Mouse (Mus musculus) heart, postnatal 0 days (tissue): Measurements from ENCODE around the gene Tnfrsf8. TPM values are rescaled to one million over a fixed set of nuclear protein-coding genes. Genes with fewer than 3 reads are reported as not detected.
"Not testable (repeated sequence)": the region's sequence is repeated elsewhere in the genome, so short reads cannot be mapped to it uniquely, and the experiment has no call there.

Source experiments
- ATAC-seq: fragments of 200-750 bp; cut with Nextera tagmentation; 2 replicates; pipeline ENCODE4 v1.8.0; 2017; ENCODE audit warnings: low read depth, moderate number of reproducible peaks, moderate library complexity; ENCODE audit not compliant: insufficient read depth
- DNase-seq: peaks from one replicate; pipeline ENCODE4 v3.0.0-alpha.2; 2016; ENCODE audit warnings: low spot score
- H3K27ac ChIP-seq: fragments of 300-500 bp; sonication (generic); 2 replicates; pipeline ENCODE4 v1.5.1; 2014; ENCODE audit warnings: low read depth, mild to moderate bottlenecking
- H3K27me3 ChIP-seq: fragments of 300-500 bp; sonication (generic); 2 replicates; pipeline ENCODE4 v1.6.1; 2014; ENCODE audit warnings: low read length, mixed read lengths; ENCODE audit not compliant: control insufficient read depth, insufficient read depth
- H3K36me3 ChIP-seq: fragments of 300-500 bp; sonication (generic); replicated peaks from 2 replicates; pipeline ENCODE4 v1.6.1; 2014; ENCODE audit warnings: low read length, mixed read lengths; ENCODE audit not compliant: control insufficient read depth, insufficient read depth
- H3K4me1 ChIP-seq: fragments of 300-500 bp; sonication (generic); 2 replicates; pipeline ENCODE4 v1.6.1; 2014; ENCODE audit warnings: antibody characterized with exemption; ENCODE audit not compliant: control insufficient read depth, insufficient read depth
- H3K4me2 ChIP-seq: fragments of 300-500 bp; sonication (generic); 2 replicates; pipeline ENCODE4 v1.6.1; 2014; ENCODE audit warnings: low read depth, mild to moderate bottlenecking, low read length, moderate library complexity
- H3K4me3 ChIP-seq: fragments of 300-500 bp; sonication (generic); 2 replicates; pipeline ENCODE4 v1.5.1; 2014; ENCODE audit warnings: low read depth, low read length
- H3K9ac ChIP-seq: fragments of 300-500 bp; sonication (generic); replicated peaks from 2 replicates; pipeline ENCODE4 v1.6.1; 2014; ENCODE audit warnings: low read depth, low read length, mixed read lengths
- H3K9me3 ChIP-seq: fragments of 300-500 bp; sonication (generic); replicated peaks from 2 replicates; pipeline ENCODE4 v1.6.1; 2016; ENCODE audit warnings: low read length; ENCODE audit not compliant: control insufficient read depth
- CTCF ChIP-seq: IDR thresholded peaks from 2 replicates; pipeline ENCODE4 v1.5.1; 2016; ENCODE audit warnings: antibody characterized with exemption, control low read depth, low read depth
- EP300 ChIP-seq: IDR thresholded peaks from 2 replicates; pipeline ENCODE4 v1.6.1; 2016; ENCODE audit warnings: antibody characterized with exemption, low read depth
- WGBS: fragments of 180-500 bp; shearing (Covaris S2); extraction: QIAGEN DNeasy Blood & Tissue Kit; methylation state at CpG from one replicate; pipeline ENCODE4 v1.1.7; 2014; 5-methylcytosine and 5-hydroxymethylcytosine counted together
- polyA plus RNA-seq: library from polyadenylated mRNA; unstranded; fragments of >200 nt; fragmentation: Nextera tagmentation; extraction: Ambion mirVana; gene quantifications from 2 replicates; pipeline ENCODE4 v1.2.1, GENCODE M21; 2015
- total RNA-seq: library from RNA; depleted of rRNA; stranded (reverse); fragments of >200 nt; gene quantifications from 2 replicates; pipeline ENCODE4 v1.2.3, GENCODE M21; 2014; ENCODE audit warnings: low replicate concordance

Tnfrsf8 gene
- total and polyA plus RNA-seq, 2 experiments from 2014 or later: 0.04 TPM; not detected in 1

DNA sequence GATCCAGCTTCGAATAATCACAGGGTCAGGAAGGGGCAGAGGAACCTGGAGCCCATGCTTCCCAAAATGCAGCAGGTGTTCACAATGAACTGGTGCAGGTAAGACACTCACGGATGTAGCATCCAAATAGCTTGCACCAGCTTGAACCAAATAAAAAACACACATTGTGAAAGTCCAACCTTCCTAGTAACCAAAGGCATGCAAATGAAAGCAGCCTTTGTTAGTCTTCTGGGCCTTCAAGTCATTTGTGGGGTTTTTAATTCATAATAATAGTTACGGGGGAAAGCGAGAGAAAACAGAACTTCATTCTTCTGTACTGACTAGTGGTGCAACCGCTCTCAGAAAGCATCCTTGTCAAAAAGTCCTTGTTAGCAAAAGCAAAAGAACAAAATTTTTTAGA is 1.7 kb upstream of the Tnfrsf8 start:
- Histone ChIP-seq H3K9ac (no peak overlapping the region), H3K27me3 (peaks cover 10% of the 10 kb centered on the region; the same call in 1 of the 2 replicates), H3K27ac (no peak overlapping the region), H3K4me3 (no peak overlapping the region), H3K4me2 (no peak overlapping the region), H3K4me1 (no peaks in the 10 kb centered on the region), H3K36me3 (no peaks in the 10 kb centered on the region), H3K9me3 (no peaks in the 10 kb centered on the region)
- TF ChIP-seq EP300: no peak
- TF ChIP-seq CTCF: no peak
- ATAC-seq (no peak), DNase-seq (no peak)
- WGBS: 76% methylated on average over 5 of the region's 5 CpGs

DNA sequence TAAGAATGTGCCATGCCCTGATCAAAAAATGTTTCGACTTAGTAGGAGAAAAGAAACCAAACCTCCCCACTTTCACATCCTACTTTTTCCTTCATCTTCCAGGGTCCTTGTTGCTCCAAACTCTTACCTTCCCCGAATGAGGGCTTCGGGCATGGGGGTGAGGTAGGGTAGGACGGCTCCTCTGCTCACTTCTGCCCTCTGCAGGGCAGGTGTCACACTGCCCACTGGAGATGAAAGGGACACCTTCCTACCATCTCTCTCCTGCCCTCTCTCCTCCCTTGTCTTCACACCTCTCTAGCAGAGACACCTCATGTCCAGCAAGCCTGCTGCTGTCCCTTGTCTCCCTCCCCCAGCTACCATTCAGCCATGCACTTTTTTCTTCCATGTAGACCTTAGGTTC is 998 bp downstream of the Tnfrsf8 start:
- Histone ChIP-seq H3K4me2 (no peak overlapping the region), H3K27me3 (peaks cover 10% of the 10 kb centered on the region; the same call in 1 of the 2 replicates), H3K4me1 (no peaks in the 10 kb centered on the region), H3K27ac (no peak overlapping the region), H3K36me3 (no peaks in the 10 kb centered on the region), H3K9me3 (no peaks in the 10 kb centered on the region), H3K9ac (no peak overlapping the region), H3K4me3 (no peak overlapping the region)
- WGBS: 70% methylated on average over 4 of the region's 4 CpGs
- no peak for TF ChIP-seq CTCF
- ATAC-seq: no peak
- DNase-seq: no peak

- DNase-seq: no peak
- Histone ChIP-seq H3K36me3 (no peaks in the 10 kb centered on the region), H3K27ac (no peak overlapping the region), H3K27me3 (peaks cover 10% of the 10 kb centered on the region; the same call in 1 of the 2 replicates), H3K4me1 (no peaks in the 10 kb centered on the region), H3K4me2 (no peak overlapping the region), H3K9ac (no peak overlapping the region), H3K9me3 (no peaks in the 10 kb centered on the region), H3K4me3 (no peak overlapping the region)
- no peak for ATAC-seq
- WGBS: 68% methylated on average over 3 of the region's 3 CpGs
- TF ChIP-seq CTCF: no peak
- no peak for TF ChIP-seq EP300
Observed at GRCm38 (mm10) chr4:145313256-145313655, 1.7 kb downstream of the Tnfrsf8 start.

DNA sequence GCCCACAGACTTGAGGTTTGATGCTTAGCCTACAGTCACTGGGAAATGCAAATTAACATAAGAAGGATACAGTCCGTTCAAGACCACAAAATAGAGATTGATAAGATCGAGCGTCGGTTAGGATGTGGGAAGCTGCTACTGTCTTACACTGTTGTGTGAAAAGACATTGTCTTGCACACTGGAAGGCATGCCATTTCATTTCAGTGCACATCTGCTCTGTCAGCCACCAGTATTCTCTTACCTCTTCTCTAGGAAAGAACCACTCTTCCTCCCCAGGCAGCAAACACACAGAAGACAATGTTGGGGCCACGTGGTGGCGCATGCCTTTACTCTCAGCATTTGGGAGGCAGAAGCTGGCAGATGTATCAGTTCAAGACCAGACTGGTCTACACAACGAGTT is 2.4 kb downstream of the Tnfrsf8 start:
- no peak overlapping the region for H3K4me3 ChIP-seq
- H3K4me2 ChIP-seq: no peak overlapping the region
- no peaks in the 10 kb centered on the region for H3K4me1 ChIP-seq
- 65% methylated on average over 7 of the region's 7 CpGs for WGBS
- H3K27ac ChIP-seq: no peak overlapping the region
- H3K36me3 ChIP-seq: no peaks in the 10 kb centered on the region
- peaks cover 10% of the 10 kb centered on the region; the same call in 1 of the 2 replicates for H3K27me3 ChIP-seq
- DNase-seq: no peak
- TF ChIP-seq CTCF (no peak), EP300 (no peak)
- no peak overlapping the region for H3K9ac ChIP-seq
- ATAC-seq: no peak
- H3K9me3 ChIP-seq: no peaks in the 10 kb centered on the region

- ATAC-seq: no peak
- peaks cover 10% of the 10 kb centered on the region; the same call in 1 of the 2 replicates for H3K27me3 ChIP-seq
- no peak overlapping the region for H3K9ac ChIP-seq
- no peak overlapping the region for H3K27ac ChIP-seq
- TF ChIP-seq CTCF (no peak), EP300 (no peak)
- no peaks in the 10 kb centered on the region for H3K4me1 ChIP-seq
- no peak overlapping the region for H3K4me3 ChIP-seq
- no peak for DNase-seq
- 67% methylated on average over 2 of the region's 2 CpGs for WGBS
- H3K4me2 ChIP-seq: no peak overlapping the region
- no peaks in the 10 kb centered on the region for H3K9me3 ChIP-seq
- H3K36me3 ChIP-seq: no peaks in the 10 kb centered on the region
Observed at GRCm38 (mm10) chr4:145310859-145311258, 4.1 kb downstream of the Tnfrsf8 start.

DNA sequence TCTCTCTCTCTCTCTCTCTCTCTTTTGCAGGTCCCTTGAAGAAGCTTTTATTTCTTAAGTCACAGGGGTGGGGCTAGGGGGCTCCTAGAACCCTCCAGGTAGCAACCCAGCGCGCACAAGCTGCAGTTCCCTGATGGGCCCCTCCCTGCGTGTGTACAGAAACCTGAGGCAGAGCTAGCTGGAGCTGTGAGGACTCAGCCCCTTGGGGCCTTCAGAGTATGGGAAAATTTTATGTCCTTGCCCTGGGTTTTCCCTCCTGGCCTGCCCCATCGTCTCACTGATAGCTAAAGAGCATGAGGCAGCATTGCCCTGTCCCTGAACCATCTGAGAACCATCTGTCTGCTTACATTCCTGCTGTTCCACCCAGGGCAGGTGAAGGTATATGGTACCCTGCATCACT is 8.5 kb downstream of the Tnfrsf8 start:
- no peak overlapping the region for H3K27ac ChIP-seq
- H3K9me3 ChIP-seq: no peaks in the 10 kb centered on the region
- no peak overlapping the region for H3K4me3 ChIP-seq
- no peaks in the 10 kb centered on the region for H3K4me1 ChIP-seq
- 32% methylated on average over 4 of the region's 4 CpGs for WGBS
- DNase-seq: no peak
- H3K27me3 ChIP-seq: no peaks in the 10 kb centered on the region
- H3K9ac ChIP-seq: no peak overlapping the region
- TF ChIP-seq CTCF: no peak
- no peak for TF ChIP-seq EP300
- no peak for ATAC-seq
- no peak overlapping the region for H3K4me2 ChIP-seq
- no peaks in the 10 kb centered on the region for H3K36me3 ChIP-seq

- not testable (repeated sequence) for DNase-seq, ATAC-seq, H3K27ac ChIP-seq, H3K4me1 ChIP-seq, H3K9me3 ChIP-seq, H3K4me3 ChIP-seq, H3K36me3 ChIP-seq, H3K4me2 ChIP-seq, H3K27me3 ChIP-seq, H3K9ac ChIP-seq
- WGBS: 41% methylated on average over 2 of the region's 2 CpGs
Observed at GRCm38 (mm10) chr4:145305661-145306362, 9.2 kb downstream of the Tnfrsf8 start.
